ENCODE assay signal across 24 mouse cellular contexts in genomic region chr11:61540642-61541041, GRCm38 (mm10). TPM values are rescaled to one million over a fixed set of nuclear protein-coding genes. Genes with fewer than 3 reads are reported as not detected.
DNase-seq lines count a peak whose midpoint lies in the region; ATAC-seq and TF ChIP-seq lines count a peak whose summit lies in the region.
"Had no signal": no experiment of that assay in that cellular context is flagged by ENCODE, and none has a peak within 500 bp of the region (broad histone marks: within the 10 kb centered on the region; RNA-seq: fewer than 3 reads in every experiment).

No protein-coding gene starts in this region.

- ATAC-seq in kidney, embryonic 14.5 days (ENCODE audit: low FRiP score, low TSS enrichment), result no peak
- no peak for ATAC-seq in kidney, embryonic 15.5 days (replicated peaks; ENCODE audit: low FRiP score)
- ATAC-seq in lung, postnatal 0 days, result no peak
- ATAC-seq: forebrain, embryonic 13.5 days; forebrain, embryonic 16.5 days had no signal

- no peak overlapping the region for H3K9ac ChIP-seq in kidney, embryonic 14.5 days (ENCODE audit: low read depth, low read length)
- H3K9ac ChIP-seq in kidney, embryonic 15.5 days, result no peak overlapping the region
- H3K9ac ChIP-seq in liver, adult 2 months (ENCODE audit: low read depth, low read length), result no peak overlapping the region
- no peak overlapping the region for H3K9ac ChIP-seq in lung, postnatal 0 days (replicated peaks; ENCODE audit: low read depth)
- H3K9ac ChIP-seq: forebrain, embryonic 13.5 days; heart, embryonic 13.5 days had no signal

- H3K9me3 ChIP-seq in kidney, embryonic 14.5 days (ENCODE audit: control insufficient read depth, low read length), result no peaks in the 10 kb centered on the region
- H3K9me3 ChIP-seq in kidney, embryonic 15.5 days (replicated peaks), result no peaks in the 10 kb centered on the region
- no peaks in the 10 kb centered on the region for H3K9me3 ChIP-seq in lung, postnatal 0 days (ENCODE audit: low read length)
- H3K9me3 ChIP-seq: forebrain, embryonic 10.5 days; forebrain, embryonic 13.5 days; heart, embryonic 10.5 days; heart, embryonic 13.5 days had no signal

- H3K36me3 ChIP-seq in kidney, embryonic 14.5 days (ENCODE audit: control insufficient read depth, insufficient read depth, low read length), result peaks cover 24% of the 10 kb centered on the region
- peaks cover 35% of the 10 kb centered on the region for H3K36me3 ChIP-seq in kidney, embryonic 15.5 days
- H3K36me3 ChIP-seq in liver, adult 2 months (ENCODE audit: control insufficient read depth, insufficient read depth, low read length), result no peaks in the 10 kb centered on the region; the same call in 1 of the 2 replicates
- H3K36me3 ChIP-seq in lung, postnatal 0 days (ENCODE audit: insufficient read depth, low read length), result peaks cover 5% of the 10 kb centered on the region; the same call in 1 of the 2 replicates

- no peaks in the 10 kb centered on the region for H3K4me1 ChIP-seq in kidney, embryonic 14.5 days (ENCODE audit: control insufficient read depth, insufficient read depth, low read length)
- H3K4me1 ChIP-seq in kidney, embryonic 15.5 days, result peaks cover 3% of the 10 kb centered on the region; the same call in 1 of the 2 replicates
- peaks cover 13% of the 10 kb centered on the region for H3K4me1 ChIP-seq in liver, adult 2 months (ENCODE audit: control insufficient read depth, insufficient read depth, low read length)
- H3K4me1 ChIP-seq in lung, postnatal 0 days (ENCODE audit: insufficient read depth, low read depth, low read length), result 0 out of 2 replicates have a peak, but pooled peaks cover 7% of the 10 kb centered on the region
- H3K4me1 ChIP-seq: forebrain, embryonic 13.5 days had no signal

- TF ChIP-seq POLR2A in liver, adult 2 months (IDR thresholded peaks at IDR 0.05; ENCODE audit: extremely low read depth, insufficient read depth, low read length), result no peak

- H3K4me2 ChIP-seq in kidney, embryonic 14.5 days (replicated peaks; ENCODE audit: low read depth, low read length), result no peak overlapping the region
- no peak overlapping the region for H3K4me2 ChIP-seq in kidney, embryonic 15.5 days
- no peak overlapping the region for H3K4me2 ChIP-seq in lung, postnatal 0 days (replicated peaks; ENCODE audit: low read depth, low read length)
- H3K4me2 ChIP-seq: forebrain, embryonic 13.5 days; heart, embryonic 13.5 days had no signal

- 65% methylated on average over 7 of the region's 7 CpGs for WGBS in kidney, embryonic 14.5 days
- 78% methylated on average over 7 of the region's 7 CpGs for WGBS in kidney, embryonic 15.5 days
- WGBS in liver, adult 2 months, result 26% methylated on average over 7 of the region's 7 CpGs
- 76% methylated on average over 7 of the region's 7 CpGs for WGBS in lung, postnatal 0 days

- no peak for TF ChIP-seq CTCF in liver, adult 2 months (IDR thresholded peaks at IDR 0.05; ENCODE audit: low read depth, low read length)
- TF ChIP-seq CTCF in lung, postnatal 0 days (IDR thresholded peaks at IDR 0.05), result no peak

- no peak for TF ChIP-seq EP300 in lung, postnatal 0 days (IDR thresholded peaks at IDR 0.05)

- no peaks in the 10 kb centered on the region for H3K27me3 ChIP-seq in kidney, embryonic 14.5 days (ENCODE audit: control insufficient read depth, insufficient read depth, low read length)
- no peaks in the 10 kb centered on the region for H3K27me3 ChIP-seq in kidney, embryonic 15.5 days
- H3K27me3 ChIP-seq in liver, adult 2 months (ENCODE audit: control insufficient read depth, insufficient read depth, low read length), result no peaks in the 10 kb centered on the region
- H3K27me3 ChIP-seq in lung, postnatal 0 days (replicated peaks; ENCODE audit: insufficient read depth, low read length), result no peaks in the 10 kb centered on the region
- H3K27me3 ChIP-seq: forebrain, embryonic 13.5 days; heart, embryonic 13.5 days had no signal

- peak; percentile 36 for DNase-seq in kidney, adult 11 months
- peak; percentile 36 to 47 for DNase-seq in kidney, adult 8-10 months
- DNase-seq in liver, adult 2 months (ENCODE audit: extremely low read depth, low read depth, low spot score), result peak; percentile 84
- DNase-seq in liver, result no peak
- peak; percentile 34 to 56 for DNase-seq in kidney, postnatal 36 days
- DNase-seq in lung, postnatal 0 days (ENCODE audit: low spot score), result no peak
- DNase-seq: adrenal gland, postnatal 10 days; adrenal gland, postnatal 36 days; cerebellum, adult 18-20 months; cerebellum, adult 9-10 months; cerebellum, postnatal 14 days; gastrocnemius, postnatal 10 days; gastrocnemius, postnatal 36 days; heart, adult 2 months; heart, postnatal 14 days; heart, postnatal 4 days had no signal

- no peak overlapping the region for H3K27ac ChIP-seq in kidney, embryonic 14.5 days (ENCODE audit: low read depth, low read length)
- H3K27ac ChIP-seq in kidney, embryonic 15.5 days, result no peak overlapping the region
- H3K27ac ChIP-seq in liver, adult 2 months (replicated peaks; ENCODE audit: insufficient read depth, low read depth, low read length), result peak overlapping the region; percentile 33
- no peak overlapping the region for H3K27ac ChIP-seq in lung, postnatal 0 days (ENCODE audit: low read length)
- H3K27ac ChIP-seq: forebrain, embryonic 10.5 days; forebrain, embryonic 13.5 days; heart, embryonic 10.5 days; heart, embryonic 13.5 days had no signal

- H3K79me2 ChIP-seq in liver, adult 2 months (ENCODE audit: control insufficient read depth, insufficient read depth, low read length), result peaks cover 8% of the 10 kb centered on the region; the same call in 1 of the 2 replicates

- H3K4me3 ChIP-seq in kidney, embryonic 14.5 days (ENCODE audit: low read length), result no peak overlapping the region
- no peak overlapping the region for H3K4me3 ChIP-seq in kidney, embryonic 15.5 days (replicated peaks)
- H3K4me3 ChIP-seq in liver, adult 2 months (ENCODE audit: insufficient read depth, low read depth, low read length), result no peak overlapping the region
- H3K4me3 ChIP-seq in lung, postnatal 0 days (ENCODE audit: low read depth, low read length), result no peak overlapping the region
- H3K4me3 ChIP-seq: forebrain, embryonic 10.5 days; forebrain, embryonic 13.5 days; heart, adult 2 months; heart, embryonic 10.5 days; heart, embryonic 13.5 days had no signal

RNA-seq across cellular contexts. Expression of gene B9d1, which starts 35.7 kb away (rescaled TPM):
- polyA plus RNA-seq in kidney, embryonic 14.5 days (2014; fragmentation: Nextera tagmentation; extraction: Ambion mirVana), result 49.2 and 56.4 TPM in 2 replicates
- 42.6 and 45.2 TPM in 2 replicates for polyA plus RNA-seq in kidney, embryonic 15.5 days (2015; fragmentation: Nextera tagmentation; extraction: Ambion mirVana)
- 1.1 and 1.7 TPM in 2 replicates for total RNA-seq in liver, adult 2 months (2014; rRNA removed)
- 1.7 and 2.2 TPM in 2 replicates for polyA plus RNA-seq in liver, adult 2 months (2012; rRNA removed)
- polyA plus RNA-seq in lung, postnatal 0 days (2015; fragmentation: Nextera tagmentation; extraction: Ambion mirVana), result 16.8 and 17.1 TPM in 2 replicates
- total RNA-seq: granulocyte monocyte progenitor cell, adult 5-6 weeks had no signal

RNA-seq across cellular contexts. Expression of gene Epn2, which starts 38.8 kb away (rescaled TPM):
- polyA plus RNA-seq in kidney, embryonic 14.5 days (2014; fragmentation: Nextera tagmentation; extraction: Ambion mirVana), result 20.0 and 31.3 TPM in 2 replicates
- polyA plus RNA-seq in kidney, embryonic 15.5 days (2015; fragmentation: Nextera tagmentation; extraction: Ambion mirVana), result 22.1 and 25.5 TPM in 2 replicates
- 5.7 and 6.1 TPM in 2 replicates for total RNA-seq in liver, adult 2 months (2014; rRNA removed)
- polyA plus RNA-seq in liver, adult 2 months (2012; rRNA removed), result 3.2 and 4.5 TPM in 2 replicates
- polyA plus RNA-seq in lung, postnatal 0 days (2015; fragmentation: Nextera tagmentation; extraction: Ambion mirVana), result 41.0 and 47.7 TPM in 2 replicates
- total RNA-seq: granulocyte monocyte progenitor cell, adult 5-6 weeks had no signal

RNA-seq across cellular contexts. Expression of gene Mapk7, which starts 46.4 kb away (rescaled TPM):
- 34.2 and 53.4 TPM in 2 replicates for polyA plus RNA-seq in kidney, embryonic 14.5 days (2014; fragmentation: Nextera tagmentation; extraction: Ambion mirVana)
- polyA plus RNA-seq in kidney, embryonic 15.5 days (2015; fragmentation: Nextera tagmentation; extraction: Ambion mirVana), result 54.1 and 63.6 TPM in 2 replicates
- 1.2 and 1.4 TPM in 2 replicates for total RNA-seq in liver, adult 2 months (2014; rRNA removed)
- 1.7 and 4.7 TPM in 2 replicates for polyA plus RNA-seq in liver, adult 2 months (2012; rRNA removed)
- polyA plus RNA-seq in lung, postnatal 0 days (2015; fragmentation: Nextera tagmentation; extraction: Ambion mirVana), result 36.2 and 39.5 TPM in 2 replicates

RNA-seq across cellular contexts. Expression of gene Mfap4, which starts 55.4 kb away (rescaled TPM):
- polyA plus RNA-seq in kidney, embryonic 14.5 days (2014; fragmentation: Nextera tagmentation; extraction: Ambion mirVana), result 115 and 163 TPM in 2 replicates
- polyA plus RNA-seq in kidney, embryonic 15.5 days (2015; fragmentation: Nextera tagmentation; extraction: Ambion mirVana), result 141 and 161 TPM in 2 replicates
- 0.28 and 0.81 TPM in 2 replicates for total RNA-seq in liver, adult 2 months (2014; rRNA removed)
- polyA plus RNA-seq in liver, adult 2 months (2012; rRNA removed), result 4.2 and 6.5 TPM in 2 replicates
- polyA plus RNA-seq in lung, postnatal 0 days (2015; fragmentation: Nextera tagmentation; extraction: Ambion mirVana), result 2,152 and 2,309 TPM in 2 replicates
- total RNA-seq: granulocyte monocyte progenitor cell, adult 5-6 weeks had no signal

Comparison
In these comparisons a context has a peak if more than half of its experiments do, and no peak if none do; other contexts are left out.
1. DNase-seq: peak in kidney, adult 11 months (single experiment), kidney, adult 8-10 months (2 of 2), liver, adult 2 months (single experiment) and kidney, postnatal 36 days (2 of 2); none in liver (single experiment) and lung, postnatal 0 days (single experiment).